Mouse (Mus musculus): Measurements from ENCODE around the gene Chad. TPM values are rescaled to one million over a fixed set of nuclear protein-coding genes. Genes with fewer than 3 reads are reported as not detected.
A peak's percentile ranks its signal among the peaks of the same experiment; 100 is the strongest.

Chad gene
- polyA plus RNA-seq, 1 experiment = not detected

- peaks cover 12% of the 10 kb centered on the region for H3K4me1 ChIP-seq (ENCODE audit: control insufficient read depth, insufficient read depth, low read length)
- 90% methylated on average over 12 of the region's 12 CpGs for WGBS
- no peak for TF ChIP-seq CTCF (IDR thresholded peaks at IDR 0.05; ENCODE audit: insufficient read depth, low read depth, low read length)
- no peak for TF ChIP-seq POLR2A (IDR thresholded peaks at IDR 0.05; ENCODE audit: insufficient read depth, low read depth, low read length)
- H3K4me3 ChIP-seq (ENCODE audit: insufficient read depth, low read depth, low read length) = no peak overlapping the region
- no peak overlapping the region for H3K27ac ChIP-seq (ENCODE audit: insufficient read depth, low read depth, low read length)
Observed at GRCm38 (mm10) chr11:94543344-94543743, 21.5 kb upstream of the Chad start.

GRCm38 (mm10) chr11:94543932-94544331, 20.9 kb upstream of the Chad start:
- Histone ChIP-seq H3K27ac (ENCODE audit: insufficient read depth, low read depth, low read length) (no peak overlapping the region), H3K4me3 (ENCODE audit: insufficient read depth, low read depth, low read length) (no peak overlapping the region)
- TF ChIP-seq POLR2A (IDR thresholded peaks at IDR 0.05; ENCODE audit: insufficient read depth, low read depth, low read length) (no peak), CTCF (IDR thresholded peaks at IDR 0.05; ENCODE audit: insufficient read depth, low read depth, low read length) (peak; percentile 49; the same call in 1 of the 2 replicates)

GRCm38 (mm10) chr11:94544422-94544821, 20.4 kb upstream of the Chad start:
- TF ChIP-seq CTCF (IDR thresholded peaks at IDR 0.05; ENCODE audit: insufficient read depth, low read depth, low read length) (no peak), POLR2A (IDR thresholded peaks at IDR 0.05; ENCODE audit: insufficient read depth, low read depth, low read length) (no peak)
- peaks cover 13% of the 10 kb centered on the region for H3K4me1 ChIP-seq (ENCODE audit: control insufficient read depth, insufficient read depth, low read length)
- no peak overlapping the region for H3K27ac ChIP-seq (ENCODE audit: insufficient read depth, low read depth, low read length)
- H3K4me3 ChIP-seq (ENCODE audit: insufficient read depth, low read depth, low read length) = peak overlapping the region; percentile 15; the same call in 1 of the 2 replicates
- 54% methylated on average over 18 of the region's 18 CpGs for WGBS

More at GRCm38 (mm10) chr11:94543932-94544331, 20.9 kb upstream of the Chad start:
- peaks cover 12% of the 10 kb centered on the region for H3K4me1 ChIP-seq (ENCODE audit: control insufficient read depth, insufficient read depth, low read length)
- WGBS = 17% methylated on average over 9 of the region's 9 CpGs

GRCm38 (mm10) chr11:94546381-94546780, 18.5 kb upstream of the Chad start:
- WGBS = 96% methylated on average over 5 of the region's 5 CpGs
- Histone ChIP-seq H3K4me1 (ENCODE audit: control insufficient read depth, insufficient read depth, low read length) (peaks cover 15% of the 10 kb centered on the region), H3K4me3 (ENCODE audit: insufficient read depth, low read depth, low read length) (no peak overlapping the region), H3K27ac (ENCODE audit: insufficient read depth, low read depth, low read length) (no peak overlapping the region)
- TF ChIP-seq POLR2A (IDR thresholded peaks at IDR 0.05; ENCODE audit: insufficient read depth, low read depth, low read length) = no peak
- TF ChIP-seq CTCF (IDR thresholded peaks at IDR 0.05; ENCODE audit: insufficient read depth, low read depth, low read length) = no peak

GRCm38 (mm10) chr11:94547271-94547670, 17.6 kb upstream of the Chad start:
- WGBS = 90% methylated on average over 6 of the region's 6 CpGs
- TF ChIP-seq POLR2A (IDR thresholded peaks at IDR 0.05; ENCODE audit: insufficient read depth, low read depth, low read length) (no peak), CTCF (IDR thresholded peaks at IDR 0.05; ENCODE audit: insufficient read depth, low read depth, low read length) (no peak)
- Histone ChIP-seq H3K4me1 (ENCODE audit: control insufficient read depth, insufficient read depth, low read length) (peaks cover 15% of the 10 kb centered on the region), H3K27ac (ENCODE audit: insufficient read depth, low read depth, low read length) (no peak overlapping the region), H3K4me3 (ENCODE audit: insufficient read depth, low read depth, low read length) (no peak overlapping the region)

GRCm38 (mm10) chr11:94548041-94548784, 16.6 kb upstream of the Chad start:
- WGBS = 12% methylated on average over 24 of the region's 24 CpGs
- Histone ChIP-seq H3K4me1 (ENCODE audit: control insufficient read depth, insufficient read depth, low read length) (peaks cover 15% of the 10 kb centered on the region), H3K27ac (ENCODE audit: insufficient read depth, low read depth, low read length) (peak overlapping the region; percentile 93), H3K4me3 (ENCODE audit: insufficient read depth, low read depth, low read length) (peak overlapping the region; percentile 68)
- no peak for TF ChIP-seq POLR2A (IDR thresholded peaks at IDR 0.05; ENCODE audit: insufficient read depth, low read depth, low read length)
- no peak for TF ChIP-seq CTCF (IDR thresholded peaks at IDR 0.05; ENCODE audit: insufficient read depth, low read depth, low read length)

- peak within 1 kb of the TSS; percentile 93 for H3K27ac ChIP-seq (ENCODE audit: insufficient read depth, low read depth, low read length)
- peak within 1 kb of the TSS; percentile 68 for H3K4me3 ChIP-seq (ENCODE audit: insufficient read depth, low read depth, low read length)
- peaks cover 12% of the 10 kb centered on the region for H3K4me1 ChIP-seq (ENCODE audit: control insufficient read depth, insufficient read depth, low read length)
- peak; percentile 98 for TF ChIP-seq CTCF (IDR thresholded peaks at IDR 0.05; ENCODE audit: insufficient read depth, low read depth, low read length)
- peak; percentile 57 for TF ChIP-seq POLR2A (IDR thresholded peaks at IDR 0.05; ENCODE audit: insufficient read depth, low read depth, low read length)
- whole genome bisulfite sequencing = 2% methylated on average over 49 of the region's 49 CpGs
Observed at GRCm38 (mm10) chr11:94548888-94549690, 15.8 kb upstream of the Chad start, which contains the start of gene Rsad1. Rsad1 (minus strand) TSS chr11:94549255.

GRCm38 (mm10) chr11:94549691-94550441, 15.0 kb upstream of the Chad start:
- Histone ChIP-seq H3K27ac (ENCODE audit: insufficient read depth, low read depth, low read length) (peak overlapping the region; percentile 93), H3K4me3 (ENCODE audit: insufficient read depth, low read depth, low read length) (no peak overlapping the region), H3K4me1 (ENCODE audit: control insufficient read depth, insufficient read depth, low read length) (peaks cover 8% of the 10 kb centered on the region; the same call in 1 of the 2 replicates)
- TF ChIP-seq POLR2A (IDR thresholded peaks at IDR 0.05; ENCODE audit: insufficient read depth, low read depth, low read length) = no peak
- TF ChIP-seq CTCF (IDR thresholded peaks at IDR 0.05; ENCODE audit: insufficient read depth, low read depth, low read length) = no peak
- 55% methylated on average over 10 of the region's 10 CpGs for WGBS
